Mouse (Mus musculus) urinary bladder, postnatal 4 days (tissue): ENCODE measurements at regions not wholly inside any gene's neighbourhood (a gene's known extent, or its start where the extent isn't known, plus 50 kb on each side); places are given as distances from the start of the nearest gene placed in this dataset.

ENCODE experiments used
- DNase-seq, 2 experiments: peaks; one replicate each; pipeline ENCODE4 v3.0.0; 2021 to 2022; ENCODE audit warnings: low spot score in 2 of 2

- DNase-seq, result no peak
Observed at GRCm38 (mm10) chr13:53704104-53704503, 231.2 kb upstream of the Msx2 start.

- no peak for DNase-seq
Observed at GRCm38 (mm10) chr13:53700236-53700635, 227.4 kb upstream of the Msx2 start.

GRCm38 (mm10) chr13:53697954-53698353 is 225.1 kb upstream of the Msx2 start:
- DNase-seq, result no peak

GRCm38 (mm10) chr13:53695385-53695784 is 222.5 kb upstream of the Msx2 start:
- DNase-seq, result no peak

GRCm38 (mm10) chr13:53688934-53689333 is 216.1 kb upstream of the Msx2 start:
- no peak for DNase-seq

- DNase-seq, result peak; percentile 57 to 89
Observed at GRCm38 (mm10) chr13:53688489-53688888, 215.6 kb upstream of the Msx2 start.

GRCm38 (mm10) chr13:53684498-53684897 is 211.6 kb upstream of the Msx2 start:
- no peak for DNase-seq

- no peak for DNase-seq
Observed at GRCm38 (mm10) chr13:53677187-53677586, 204.3 kb upstream of the Msx2 start.

GRCm38 (mm10) chr13:53670361-53670760 is 197.5 kb upstream of the Msx2 start:
- DNase-seq, result no peak

GRCm38 (mm10) chr13:53667518-53667917 is 194.6 kb upstream of the Msx2 start:
- no peak for DNase-seq

- DNase-seq, result no peak
Observed at GRCm38 (mm10) chr13:53665592-53665991, 192.7 kb upstream of the Msx2 start.

- no peak for DNase-seq
Observed at GRCm38 (mm10) chr13:53664631-53665230, 191.9 kb upstream of the Msx2 start.

GRCm38 (mm10) chr13:53652826-53653225 is 180.0 kb upstream of the Msx2 start:
- no peak for DNase-seq

- no peak for DNase-seq
Observed at GRCm38 (mm10) chr13:53648353-53648752, 175.5 kb upstream of the Msx2 start.

- no peak for DNase-seq
Observed at GRCm38 (mm10) chr13:53642557-53642956, 169.7 kb upstream of the Msx2 start.

- no peak for DNase-seq
Observed at GRCm38 (mm10) chr13:53639584-53639983, 166.7 kb upstream of the Msx2 start.

- DNase-seq, result peak in 1 of 2 experiments; percentile 36
Observed at GRCm38 (mm10) chr13:53639115-53639514, 166.2 kb upstream of the Msx2 start.

- no peak for DNase-seq
Observed at GRCm38 (mm10) chr13:53636011-53636410, 163.1 kb upstream of the Msx2 start.

GRCm38 (mm10) chr13:53634637-53635203 is 161.8 kb upstream of the Msx2 start:
- peak in 1 of 2 experiments; percentile 46 for DNase-seq

GRCm38 (mm10) chr13:53598050-53598449 is 125.2 kb upstream of the Msx2 start:
- DNase-seq, result peak in 1 of 2 experiments; percentile 26

- DNase-seq, result peak in 1 of 2 experiments; percentile 36
Observed at GRCm38 (mm10) chr13:53596871-53597800, 124.3 kb upstream of the Msx2 start.

- DNase-seq, result peak in 1 of 2 experiments; percentile 47
Observed at GRCm38 (mm10) chr13:53592755-53593154, 119.9 kb upstream of the Msx2 start.

- DNase-seq, result no peak
Observed at GRCm38 (mm10) chr13:53586771-53587170, 113.9 kb upstream of the Msx2 start.
